Mouse (Mus musculus) thymus, postnatal 0 days (tissue): ENCODE data around the gene Cdyl2. TPM values are rescaled to one million over a fixed set of nuclear protein-coding genes. Genes with fewer than 3 reads are reported as not detected.

Experiments used
- DNase-seq: peaks from one replicate; pipeline ENCODE4 v3.0.0-alpha.2; 2015; ENCODE audit warnings: low spot score
- polyA plus RNA-seq: library from polyadenylated mRNA; unstranded; fragments of >200 nt; fragmentation: Nextera tagmentation; extraction: Ambion mirVana; gene quantifications from 2 replicates; pipeline ENCODE4 v1.2.1, GENCODE M21; 2015

Cdyl2 gene
- polyA plus RNA-seq, 1 experiment from 2014 or later, result 18.6 TPM

DNA sequence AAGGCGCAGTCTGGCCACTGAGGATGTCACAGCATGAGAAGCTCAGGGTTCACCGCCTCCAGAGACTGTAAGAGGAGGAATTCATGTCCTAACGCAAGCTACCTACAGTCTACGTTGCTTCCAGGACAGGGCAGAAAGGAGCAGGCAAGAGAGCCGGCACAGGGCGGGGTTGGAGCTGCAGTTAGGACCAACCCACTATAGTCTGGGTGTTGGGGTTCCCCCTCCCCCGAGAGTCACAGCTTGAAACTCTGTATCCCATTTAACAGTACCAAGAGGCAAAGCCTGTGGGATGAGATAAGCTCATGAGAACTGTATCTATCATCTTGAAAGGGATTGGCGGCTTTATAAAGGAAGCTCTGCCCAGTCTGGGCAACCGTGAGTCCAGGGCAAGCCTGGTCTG is 110.5 kb downstream of the Cdyl2 start:
- no peak for DNase-seq

DNA sequence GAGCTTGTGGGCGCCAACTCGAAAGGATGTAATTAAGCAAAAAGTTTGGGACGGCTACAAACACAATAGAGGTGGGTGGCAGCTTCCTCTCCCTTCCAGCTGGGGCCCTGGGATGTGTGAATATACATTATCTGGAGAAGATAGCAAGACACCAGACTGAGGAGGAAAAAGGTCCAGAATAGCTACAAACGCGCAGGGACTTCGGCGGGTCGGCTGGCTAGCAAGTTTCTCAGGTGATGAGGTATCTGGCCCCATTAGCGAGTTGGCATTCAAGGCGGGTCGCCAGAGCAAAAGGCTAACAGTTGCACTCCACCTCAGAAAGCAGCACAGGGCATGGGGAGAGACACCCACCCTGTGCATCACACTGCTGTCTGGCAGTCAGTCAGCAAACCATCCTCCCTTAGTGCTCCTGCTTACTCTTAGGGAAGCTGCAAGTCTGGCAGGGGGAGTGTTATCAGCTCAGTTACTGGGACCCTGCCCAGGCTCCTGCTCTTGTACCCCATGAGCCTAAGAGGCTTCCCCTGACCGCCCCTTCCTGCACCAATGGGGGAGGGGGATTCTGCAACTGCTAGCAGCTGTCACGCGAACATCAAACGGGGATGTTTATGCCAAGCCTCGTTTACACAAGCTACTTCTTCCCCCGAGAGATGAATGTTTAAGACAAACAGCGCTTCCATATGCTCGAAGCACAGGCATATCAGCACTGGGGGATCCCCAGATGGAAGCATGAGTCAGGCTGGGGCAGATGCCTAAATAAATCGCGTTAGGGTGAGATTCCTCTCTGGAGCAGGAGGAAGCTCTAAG is 111.4 kb downstream of the Cdyl2 start:
- peak; percentile 28 for DNase-seq

- no peak for DNase-seq
Measured at GRCm38 (mm10) chr8:116619686-116620320, 113.0 kb downstream of the Cdyl2 start.

- DNase-seq, result no peak
Measured at GRCm38 (mm10) chr8:116619221-116619620, 113.6 kb downstream of the Cdyl2 start.

GRCm38 (mm10) chr8:116618797-116619196 is 114.0 kb downstream of the Cdyl2 start:
- no peak for DNase-seq

GRCm38 (mm10) chr8:116617891-116618290 is 114.9 kb downstream of the Cdyl2 start:
- DNase-seq, result no peak

DNA sequence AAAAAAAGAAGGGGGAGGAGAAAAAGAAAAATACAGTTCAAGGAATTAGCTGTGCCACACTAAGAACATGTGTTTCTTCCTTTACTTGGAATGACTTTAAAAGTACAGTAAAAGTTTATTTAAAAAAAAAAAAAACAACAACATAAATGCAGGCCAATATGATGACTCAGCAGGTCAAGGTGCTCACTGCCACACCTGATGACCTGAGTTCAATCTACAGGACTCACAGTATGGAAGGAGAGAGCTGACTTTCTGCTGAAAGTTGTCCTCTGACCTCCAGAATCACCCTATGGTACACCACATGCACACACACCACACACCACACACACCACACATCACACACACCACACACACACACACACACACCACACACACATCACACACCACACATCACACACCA is 116.4 kb downstream of the Cdyl2 start:
- no peak for DNase-seq

- DNase-seq, result no peak
Measured at GRCm38 (mm10) chr8:116614901-116615300, 117.9 kb downstream of the Cdyl2 start.

- no peak for DNase-seq
Measured at GRCm38 (mm10) chr8:116606171-116606570, 126.6 kb downstream of the Cdyl2 start.

GRCm38 (mm10) chr8:116602806-116603205 is 130.0 kb downstream of the Cdyl2 start:
- DNase-seq, result no peak

- peak; percentile 73 for DNase-seq
Measured at GRCm38 (mm10) chr8:116599728-116600127, 133.1 kb downstream of the Cdyl2 start.

DNA sequence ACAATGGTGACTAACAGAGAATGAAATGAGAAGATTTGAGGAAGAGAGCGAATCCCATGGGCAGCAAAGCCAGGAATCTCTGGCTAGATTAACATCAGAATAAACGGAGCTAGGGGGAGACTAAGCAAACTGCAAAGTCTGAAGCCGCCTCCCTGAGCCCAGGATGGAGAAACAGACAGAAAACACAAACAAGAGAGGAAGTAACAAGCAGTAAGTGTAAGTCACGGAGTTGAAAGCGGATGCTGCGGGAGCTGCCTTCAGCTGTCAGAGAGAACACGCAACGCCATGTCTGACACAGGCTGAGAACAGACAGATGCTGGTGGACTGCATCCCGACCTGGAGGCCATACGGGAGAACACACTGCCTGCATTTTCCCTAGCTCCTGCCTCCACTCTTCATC is 141.6 kb downstream of the Cdyl2 start:
- peak; percentile 66 for DNase-seq

- peak; percentile 87 for DNase-seq
Measured at GRCm38 (mm10) chr8:116590546-116590945, 142.2 kb downstream of the Cdyl2 start.

DNA sequence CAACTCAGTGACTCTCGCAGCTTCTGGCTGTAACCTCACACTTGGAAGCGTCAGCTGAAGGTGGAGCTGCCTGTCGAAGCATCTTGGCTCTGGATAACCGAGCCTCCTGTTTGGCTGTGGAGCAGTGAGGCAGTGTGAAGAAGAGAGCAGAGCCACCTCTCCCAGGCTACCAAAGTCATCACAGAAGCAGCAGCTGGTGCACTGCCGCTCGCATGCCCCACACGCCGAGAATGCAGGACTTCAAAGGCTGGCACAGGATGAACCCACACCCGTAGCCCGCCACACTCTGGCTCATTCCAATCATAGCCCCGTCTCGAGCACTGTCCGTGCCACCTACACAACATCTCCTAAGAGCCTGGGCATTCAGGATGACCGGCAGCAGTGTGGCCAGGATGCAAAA is 142.7 kb downstream of the Cdyl2 start:
- peak; percentile 84 for DNase-seq

DNA sequence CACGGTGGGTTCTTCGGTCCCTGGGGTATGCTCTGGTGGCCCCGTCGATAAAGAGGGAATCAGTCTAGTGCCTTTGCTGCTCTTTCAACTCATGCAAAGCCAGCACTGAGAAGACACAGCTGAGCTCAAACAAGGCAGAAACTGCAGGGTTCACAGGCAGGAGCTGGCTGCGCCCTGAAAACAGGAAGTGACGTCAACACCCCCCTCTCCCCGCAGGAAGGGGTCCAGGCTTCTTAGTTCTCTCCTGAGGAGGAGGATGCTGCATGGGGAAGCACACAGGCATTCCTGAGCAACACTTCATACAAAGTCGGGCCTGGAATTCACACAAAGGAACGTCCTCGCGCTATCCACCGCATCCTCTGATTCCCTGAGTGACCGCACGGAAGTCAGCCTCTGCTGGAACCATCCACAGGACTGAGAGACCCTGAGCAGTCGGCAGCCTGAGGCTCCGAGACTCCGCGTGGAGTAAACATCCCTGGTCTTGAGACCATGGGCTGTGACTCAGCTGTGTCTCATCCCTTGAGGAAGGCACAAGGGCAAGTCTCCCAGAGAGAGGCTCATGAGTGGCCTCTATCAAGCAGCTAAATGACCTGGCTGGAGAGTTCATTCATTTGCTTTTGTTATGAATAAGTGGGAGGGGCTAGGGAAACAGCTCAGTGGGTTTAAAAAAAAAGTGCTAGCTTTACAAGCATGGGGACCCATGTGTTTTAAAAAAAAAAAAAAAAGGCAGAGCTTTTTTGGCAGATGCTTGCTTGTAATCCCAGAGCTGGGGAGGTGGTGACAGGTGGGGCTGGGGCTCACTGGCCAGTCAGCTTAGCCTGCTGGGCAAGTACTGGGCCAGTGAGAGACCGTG is 144.9 kb downstream of the Cdyl2 start:
- DNase-seq, result peak; percentile 92

- no peak for DNase-seq
Measured at GRCm38 (mm10) chr8:116581318-116582019, 151.3 kb downstream of the Cdyl2 start.

GRCm38 (mm10) chr8:116576732-116577131 is 156.1 kb downstream of the Cdyl2 start:
- no peak for DNase-seq

- DNase-seq, result no peak
Measured at GRCm38 (mm10) chr8:116573085-116573484, 159.7 kb downstream of the Cdyl2 start.

DNA sequence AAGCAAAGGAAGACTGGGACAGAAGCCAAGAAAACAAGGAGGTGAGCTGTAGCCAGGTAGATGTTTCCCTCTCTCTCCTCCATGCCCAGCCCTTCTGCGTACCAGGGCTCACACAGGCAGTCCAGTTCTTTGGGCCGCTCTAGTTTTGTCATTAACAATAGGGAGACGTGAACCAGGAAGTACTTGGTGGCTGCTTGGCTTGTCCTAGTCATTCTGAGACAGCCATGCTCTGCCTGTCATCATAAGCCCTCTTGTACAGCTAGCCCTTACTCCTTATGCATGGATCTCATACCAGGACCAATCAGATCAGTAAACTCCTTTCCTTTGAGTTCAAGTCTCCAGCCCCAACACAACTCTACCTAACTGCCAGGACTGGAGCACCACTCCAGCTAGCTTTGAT is 180.0 kb downstream of the Cdyl2 start:
- no peak for DNase-seq

DNA sequence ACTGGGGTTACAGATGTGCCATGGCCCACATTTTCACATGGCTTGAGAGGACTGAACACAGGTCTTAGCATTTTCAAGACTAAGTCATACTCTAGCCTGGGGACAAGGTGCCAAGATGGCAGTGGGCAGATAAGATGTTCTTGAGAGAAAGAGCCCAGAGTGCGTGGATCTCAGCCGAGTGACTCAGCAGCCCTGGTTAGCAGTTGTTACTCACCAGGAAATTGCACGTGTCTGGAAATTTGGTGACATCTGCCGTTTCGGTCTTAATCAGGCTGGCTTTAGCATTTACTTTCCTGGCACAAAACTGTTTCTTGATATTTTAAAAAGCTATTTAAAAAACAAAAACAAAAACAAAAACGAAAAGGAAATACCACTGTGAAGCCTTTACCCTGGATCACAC is 180.5 kb downstream of the Cdyl2 start:
- DNase-seq, result peak; percentile 20

GRCm38 (mm10) chr8:116543366-116543765 is 189.4 kb downstream of the Cdyl2 start:
- DNase-seq, result no peak
